Mouse (Mus musculus): Measurements from ENCODE around the gene Atf3.
"Not testable (repeated sequence)": the region's sequence is repeated elsewhere in the genome, so short reads cannot be mapped to it uniquely, and the experiment has no call there.

Atf3 gene

GRCm38 (mm10) chr1:191178511-191179188 is 39.2 kb downstream of the Atf3 start:
- in situ Hi-C loops (cut with MboI; ENCODE audit: low pct_unique_long_range_greater_than_20kb in 1 of 2, low sequenced_read_pairs in 2 of 2, unreplicated experiment in 1 of 2) = no loop called here

- in situ Hi-C loops (cut with MboI; ENCODE audit: low pct_unique_long_range_greater_than_20kb in 1 of 2, low sequenced_read_pairs in 2 of 2, unreplicated experiment in 1 of 2) = no loop called here
Measured at GRCm38 (mm10) chr1:191176887-191177286, 41.0 kb downstream of the Atf3 start.

GRCm38 (mm10) chr1:191172487-191172886 is 45.4 kb downstream of the Atf3 start:
- in situ Hi-C loops (cut with MboI; ENCODE audit: low pct_unique_long_range_greater_than_20kb in 1 of 2, low sequenced_read_pairs in 2 of 2, unreplicated experiment in 1 of 2) = no loop called here

- in situ Hi-C loops (cut with MboI; ENCODE audit: low pct_unique_long_range_greater_than_20kb in 1 of 2, low sequenced_read_pairs in 2 of 2, unreplicated experiment in 1 of 2) = no loop called here
Measured at GRCm38 (mm10) chr1:191170444-191170843, 47.4 kb downstream of the Atf3 start.

- in situ Hi-C loops (cut with MboI; ENCODE audit: low pct_unique_long_range_greater_than_20kb in 1 of 2, low sequenced_read_pairs in 2 of 2, unreplicated experiment in 1 of 2) = no loop called here
Measured at GRCm38 (mm10) chr1:191166189-191166588, 51.6 kb downstream of the Atf3 start.

GRCm38 (mm10) chr1:191164717-191165116 is 53.1 kb downstream of the Atf3 start, which contains the start of gene Fam71a:
Gene Fam71a (minus strand): TSS chr1:191164817.
- in situ Hi-C loops (cut with MboI; ENCODE audit: low pct_unique_long_range_greater_than_20kb in 1 of 2, low sequenced_read_pairs in 2 of 2, unreplicated experiment in 1 of 2) = no loop called here

GRCm38 (mm10) chr1:191154314-191154713 is 63.5 kb downstream of the Atf3 start:
- in situ Hi-C loops (cut with MboI; ENCODE audit: low pct_unique_long_range_greater_than_20kb in 1 of 2, low sequenced_read_pairs in 2 of 2, unreplicated experiment in 1 of 2) = no loop called here

- in situ Hi-C loops (cut with MboI; ENCODE audit: low pct_unique_long_range_greater_than_20kb in 1 of 2, low sequenced_read_pairs in 2 of 2, unreplicated experiment in 1 of 2) = no loop called here
Measured at GRCm38 (mm10) chr1:191153052-191153451, 64.8 kb downstream of the Atf3 start.

- in situ Hi-C loops (cut with MboI; ENCODE audit: low pct_unique_long_range_greater_than_20kb in 1 of 2, low sequenced_read_pairs in 2 of 2, unreplicated experiment in 1 of 2) = no loop called here
Measured at GRCm38 (mm10) chr1:191150924-191151605, 66.8 kb downstream of the Atf3 start.

GRCm38 (mm10) chr1:191149489-191149888 is 68.3 kb downstream of the Atf3 start:
- in situ Hi-C loops (cut with MboI; ENCODE audit: low pct_unique_long_range_greater_than_20kb in 1 of 2, low sequenced_read_pairs in 2 of 2, unreplicated experiment in 1 of 2) = not testable (repeated sequence)

- in situ Hi-C loops (cut with MboI; ENCODE audit: low pct_unique_long_range_greater_than_20kb in 1 of 2, low sequenced_read_pairs in 2 of 2, unreplicated experiment in 1 of 2) = no loop called here
Measured at GRCm38 (mm10) chr1:191140983-191141382, 76.9 kb downstream of the Atf3 start.

GRCm38 (mm10) chr1:191138874-191139495 is 78.9 kb downstream of the Atf3 start:
- in situ Hi-C loops (cut with MboI; ENCODE audit: low pct_unique_long_range_greater_than_20kb in 1 of 2, low sequenced_read_pairs in 2 of 2, unreplicated experiment in 1 of 2) = no loop called here

GRCm38 (mm10) chr1:191138436-191138835 is 79.4 kb downstream of the Atf3 start:
- in situ Hi-C loops (cut with MboI; ENCODE audit: low pct_unique_long_range_greater_than_20kb in 1 of 2, low sequenced_read_pairs in 2 of 2, unreplicated experiment in 1 of 2) = no loop called here

GRCm38 (mm10) chr1:191135406-191135805 is 82.4 kb downstream of the Atf3 start:
- in situ Hi-C loops (cut with MboI; ENCODE audit: low pct_unique_long_range_greater_than_20kb in 1 of 2, low sequenced_read_pairs in 2 of 2, unreplicated experiment in 1 of 2) = no loop called here

GRCm38 (mm10) chr1:191132934-191133333 is 84.9 kb downstream of the Atf3 start:
- in situ Hi-C loops (cut with MboI; ENCODE audit: low pct_unique_long_range_greater_than_20kb in 1 of 2, low sequenced_read_pairs in 2 of 2, unreplicated experiment in 1 of 2) = no loop called here

- in situ Hi-C loops (cut with MboI; ENCODE audit: low pct_unique_long_range_greater_than_20kb in 1 of 2, low sequenced_read_pairs in 2 of 2, unreplicated experiment in 1 of 2) = no loop called here
Measured at GRCm38 (mm10) chr1:191132240-191132639, 85.6 kb downstream of the Atf3 start.

GRCm38 (mm10) chr1:191131692-191132091 is 86.1 kb downstream of the Atf3 start:
- in situ Hi-C loops (cut with MboI; ENCODE audit: low pct_unique_long_range_greater_than_20kb in 1 of 2, low sequenced_read_pairs in 2 of 2, unreplicated experiment in 1 of 2) = no loop called here

- in situ Hi-C loops (cut with MboI; ENCODE audit: low pct_unique_long_range_greater_than_20kb in 1 of 2, low sequenced_read_pairs in 2 of 2, unreplicated experiment in 1 of 2) = no loop called here
Measured at GRCm38 (mm10) chr1:191125811-191126638, 91.8 kb downstream of the Atf3 start.

GRCm38 (mm10) chr1:191124288-191124687 is 93.6 kb downstream of the Atf3 start:
- in situ Hi-C loops (cut with MboI; ENCODE audit: low pct_unique_long_range_greater_than_20kb in 1 of 2, low sequenced_read_pairs in 2 of 2, unreplicated experiment in 1 of 2) = no loop called here
